Mouse (Mus musculus): ENCODE results near the gene Hoxd1.

DNA sequence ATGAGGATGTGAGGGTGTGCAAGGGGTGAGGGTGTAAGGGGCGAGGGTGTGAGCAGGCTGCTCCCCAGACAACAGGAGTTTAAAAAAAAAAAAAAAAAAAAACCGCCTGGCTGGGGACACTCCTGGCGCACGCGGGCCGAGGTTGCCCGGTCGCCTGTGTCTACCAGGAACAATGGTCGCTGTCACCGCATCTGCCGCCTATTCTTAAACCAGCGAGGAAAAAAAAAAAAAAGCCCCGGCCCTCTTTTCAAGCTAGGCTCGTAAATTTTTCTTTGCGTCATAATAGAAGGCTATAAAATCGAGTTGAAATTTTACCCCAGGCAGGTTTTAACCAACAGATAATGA lies 29.5 kb upstream of the Hoxd1 start:
- TF ChIP-seq CTCF (IDR thresholded peaks at IDR 0.05; ENCODE audit: extremely low read depth, insufficient read depth, insufficient read length, insufficient replicate concordance) (no peak), POLR2A (IDR thresholded peaks at IDR 0.05; ENCODE audit: low read depth, low read length) (no peak)
